ENCODE assay signal across 16 mouse cellular contexts in the genomic region with DNA sequence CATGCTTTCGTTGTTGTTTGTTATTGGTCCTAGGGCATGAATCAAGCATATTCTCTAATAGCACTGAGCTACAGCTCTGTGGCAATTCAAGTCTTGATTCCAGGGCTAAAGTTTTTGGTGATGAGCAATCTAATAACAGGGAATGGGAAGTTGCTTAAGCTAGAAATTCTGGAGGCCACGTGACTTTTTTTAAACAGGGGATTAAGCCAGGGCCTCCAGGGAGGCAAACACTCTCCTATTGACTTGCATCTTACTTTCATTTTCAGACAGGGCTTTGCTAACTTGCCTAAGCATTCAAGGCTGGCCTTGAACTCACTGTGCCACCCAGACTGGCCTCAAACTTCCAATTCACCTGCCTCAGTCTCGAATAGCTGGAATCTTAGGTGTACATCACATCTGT. TPM values are rescaled to one million over a fixed set of nuclear protein-coding genes. Genes with fewer than 3 reads are reported as not detected.
A peak's percentile ranks its signal among the peaks of the same experiment; 100 is the strongest.
DNase-seq lines count a peak whose midpoint lies in the region; ATAC-seq and TF ChIP-seq lines count a peak whose summit lies in the region.
"Had no signal": no experiment of that assay in that cellular context is flagged by ENCODE, and none has a peak within 500 bp of the region (broad histone marks: within the 10 kb centered on the region; RNA-seq: fewer than 3 reads in every experiment).

No protein-coding gene starts in this region.

- peaks cover 58% of the 10 kb centered on the region for H3K4me1 ChIP-seq in kidney, embryonic 16.5 days (ENCODE audit: insufficient read depth, low read length)
- H3K4me1 ChIP-seq in MEL (ENCODE audit: control insufficient read depth in 1 of 2, insufficient read depth in 2 of 2, low read length in 2 of 2), result peaks cover 0 to 14% of the 10 kb centered on the region in 2 experiments; a peak in 2 of 4 replicates
- H3K4me1 ChIP-seq: forebrain, embryonic 15.5 days had no signal

- ATAC-seq in kidney, embryonic 16.5 days (ENCODE audit: low FRiP score, low TSS enrichment), result no peak
- ATAC-seq: forebrain, embryonic 15.5 days had no signal

- no peaks in the 10 kb centered on the region for H3K36me3 ChIP-seq in kidney, embryonic 16.5 days (ENCODE audit: insufficient read depth, low read length)
- peaks cover 0 to 9% of the 10 kb centered on the region in 2 experiments; a peak in 2 of 4 replicates for H3K36me3 ChIP-seq in MEL (ENCODE audit: control insufficient read depth in 1 of 2, insufficient read depth in 2 of 2, low read length in 2 of 2)
- H3K36me3 ChIP-seq: forebrain, embryonic 15.5 days; limb, embryonic 15.5 days had no signal

- no peak for TF ChIP-seq CTCF in MEL (IDR thresholded peaks at IDR 0.05 in 2 of 3, conservative IDR thresholded peaks at IDR 0.05 in 1 of 3; ENCODE audit: control insufficient read depth in 1 of 3, insufficient read depth in 1 of 3, low read depth in 2 of 3, low read length in 3 of 3, poor library complexity in 1 of 3, severe bottlenecking in 1 of 3)

- WGBS in kidney, embryonic 16.5 days, result 44% methylated on average over 3 of the region's 3 CpGs

- H3K9ac ChIP-seq in kidney, embryonic 16.5 days (replicated peaks; ENCODE audit: low read length), result no peak overlapping the region
- no peak overlapping the region for H3K9ac ChIP-seq in MEL (ENCODE audit: control insufficient read depth, low read depth, low read length, poor library complexity, severe bottlenecking)
- H3K9ac ChIP-seq: forebrain, embryonic 15.5 days; limb, embryonic 15.5 days had no signal

- no peak overlapping the region for H3K4me2 ChIP-seq in kidney, embryonic 16.5 days (replicated peaks; ENCODE audit: low read depth, low read length)
- H3K4me2 ChIP-seq: forebrain, embryonic 15.5 days; limb, embryonic 15.5 days; midbrain, embryonic 11.5 days had no signal

- TF ChIP-seq RAD21 in MEL (IDR thresholded peaks at IDR 0.05; ENCODE audit: low read depth, low read length), result no peak

- DNase-seq in adrenal gland, adult (ENCODE audit: inconsistent age in 2 of 2, low spot score in 1 of 2), result peak; percentile 6 to 67
- DNase-seq in adrenal gland, postnatal 4 days (ENCODE audit: low spot score in 2 of 2), result no peak
- no peak for DNase-seq in kidney, adult 9 months
- DNase-seq in MEL (ENCODE audit: low read depth, low spot score), result no peak
- peak; percentile 39 for DNase-seq in lung, postnatal 10 days
- no peak for DNase-seq in thymus, postnatal 25 days
- no peak for DNase-seq in cerebellum, adult 11 months
- DNase-seq: right cerebral cortex, postnatal 4 days had no signal

- H3K27me3 ChIP-seq in kidney, embryonic 16.5 days (ENCODE audit: insufficient read depth, low read length), result no peaks in the 10 kb centered on the region
- peaks cover 1 to 3% of the 10 kb centered on the region in 2 experiments; a peak in 2 of 4 replicates for H3K27me3 ChIP-seq in MEL (ENCODE audit: control insufficient read depth in 1 of 2, insufficient read depth in 2 of 2, low read length in 2 of 2)
- H3K27me3 ChIP-seq: forebrain, embryonic 15.5 days; limb, embryonic 15.5 days had no signal

- H3K27ac ChIP-seq in kidney, embryonic 16.5 days (ENCODE audit: low read length), result peak overlapping the region; percentile 34; the same call in 1 of the 2 replicates
- no peak overlapping the region for H3K27ac ChIP-seq in MEL (ENCODE audit: control insufficient read depth, low read depth, low read length)
- H3K27ac ChIP-seq: forebrain, embryonic 15.5 days; limb, embryonic 15.5 days had no signal

- no peak for TF ChIP-seq EP300 in MEL (IDR thresholded peaks at IDR 0.05; ENCODE audit: low read depth in 1 of 2, low read length in 2 of 2)

- no peak overlapping the region for H3K4me3 ChIP-seq in kidney, embryonic 16.5 days (ENCODE audit: low read length)
- no peak overlapping the region for H3K4me3 ChIP-seq in MEL (ENCODE audit: control insufficient read depth in 1 of 2, insufficient read depth in 1 of 2, low read depth in 2 of 2, low read length in 2 of 2)
- H3K4me3 ChIP-seq: forebrain, embryonic 15.5 days; limb, embryonic 15.5 days had no signal

- H3K79me2 ChIP-seq in MEL (ENCODE audit: control insufficient read depth, insufficient read depth, low read length, poor library complexity), result no peaks in the 10 kb centered on the region

- TF ChIP-seq POLR2A in MEL (IDR thresholded peaks at IDR 0.05; ENCODE audit: control insufficient read depth in 1 of 2, insufficient read depth in 1 of 2, low read depth in 1 of 2, low read length in 2 of 2, poor library complexity in 1 of 2), result no peak

- H3K9me3 ChIP-seq in kidney, embryonic 16.5 days (ENCODE audit: low read length), result no peaks in the 10 kb centered on the region
- no peaks in the 10 kb centered on the region for H3K9me3 ChIP-seq in MEL (replicated peaks; ENCODE audit: insufficient read depth, low read length)
- H3K9me3 ChIP-seq: forebrain, embryonic 15.5 days; limb, embryonic 15.5 days had no signal

TF ChIP-seq in MEL, 35 proteins besides CTCF, POLR2A, EP300 and RAD21:
- TF ChIP-seq MEF2A (IDR thresholded peaks at IDR 0.05; ENCODE audit: extremely low read depth, insufficient replicate concordance, low read depth, low read length, poor library complexity, severe bottlenecking), result no peak
- peak; percentile 59; the same call in 1 of the 2 replicates for TF ChIP-seq USF1 (IDR thresholded peaks at IDR 0.05; ENCODE audit: low read depth, low read length)

RNA-seq across cellular contexts. Expression of gene Tmigd1, which starts 4.1 kb away (rescaled TPM):
- total RNA-seq in adrenal gland, postnatal 4 days (2021), result 1 to 10 TPM; 1.2 to 1.5 TPM
- 3.2 and 4.1 TPM in 2 replicates for polyA plus RNA-seq in kidney, embryonic 16.5 days (2015; fragmentation: Nextera tagmentation; extraction: Ambion mirVana)
- not detected in 2 replicates for total RNA-seq in MEL (2012; rRNA removed)
- not detected for polyA plus RNA-seq in MEL (2012; ENCODE audit: insufficient read depth in 1 of 2, insufficient read length in 2 of 2, low read depth in 1 of 2, low replicate concordance in 2 of 2, missing spikeins in 1 of 2)
- total RNA-seq: ES-E14; layer of hippocampus, adult 18-20 months; left cerebral cortex, adult 8-10 months had no signal
- polyA plus RNA-seq: forebrain, embryonic 15.5 days; midbrain, embryonic 11.5 days; testis, adult 2 months had no signal

RNA-seq across cellular contexts. Expression of gene Blmh, which starts 26.7 kb away (rescaled TPM):
- 10 to 100 TPM; 82.3 to 93.3 TPM for total RNA-seq in adrenal gland, postnatal 4 days (2021)
- 190 and 196 TPM in 2 replicates for polyA plus RNA-seq in kidney, embryonic 16.5 days (2015; fragmentation: Nextera tagmentation; extraction: Ambion mirVana)
- total RNA-seq in MEL (2012; rRNA removed), result 111 and 144 TPM in 2 replicates
- 100 to 1,000 TPM in 1 of 2 experiments, not detected in 1; 116 TPM for polyA plus RNA-seq in MEL (2012; ENCODE audit: insufficient read depth in 1 of 2, insufficient read length in 2 of 2, low read depth in 1 of 2, low replicate concordance in 2 of 2, missing spikeins in 1 of 2)

RNA-seq across cellular contexts. Expression of gene Cpd, which starts 51.1 kb away (rescaled TPM):
- total RNA-seq in adrenal gland, postnatal 4 days (2021), result 10 to 100 TPM; 62.9 to 69.5 TPM
- polyA plus RNA-seq in kidney, embryonic 16.5 days (2015; fragmentation: Nextera tagmentation; extraction: Ambion mirVana), result 12.3 and 13.9 TPM in 2 replicates
- 9.1 and 14.6 TPM in 2 replicates for total RNA-seq in MEL (2012; rRNA removed)
- polyA plus RNA-seq in MEL (2012; ENCODE audit: insufficient read depth in 1 of 2, insufficient read length in 2 of 2, low read depth in 1 of 2, low replicate concordance in 2 of 2, missing spikeins in 1 of 2), result 1 to 10 TPM in 1 of 2 experiments, not detected in 1; 7.5 TPM

Comparison
In these comparisons a context has a peak if more than half of its experiments do, and no peak if none do; other contexts are left out.
1. DNase-seq: peak in adrenal gland, adult (2 of 2) and lung, postnatal 10 days (single experiment); none in adrenal gland, postnatal 4 days (0 of 2), kidney, adult 9 months (single experiment), MEL (single experiment), thymus, postnatal 25 days (single experiment) and cerebellum, adult 11 months (single experiment).